Mouse (Mus musculus) bone marrow macrophage, adult 2 months (primary cell): Measurements from ENCODE around the gene Mtmr3.

Experiments
- CTCF ChIP-seq: IDR thresholded peaks from 2 replicates; pipeline ENCODE4 v1.5.1; 2012; ENCODE audit warnings: low read depth, mild to moderate bottlenecking, low read length, moderate library complexity
- POLR2A ChIP-seq: IDR thresholded peaks from 2 replicates; pipeline ENCODE4 v1.6.1; 2012; ENCODE audit warnings: mild to moderate bottlenecking, low read depth, low read length, borderline replicate concordance

DNA sequence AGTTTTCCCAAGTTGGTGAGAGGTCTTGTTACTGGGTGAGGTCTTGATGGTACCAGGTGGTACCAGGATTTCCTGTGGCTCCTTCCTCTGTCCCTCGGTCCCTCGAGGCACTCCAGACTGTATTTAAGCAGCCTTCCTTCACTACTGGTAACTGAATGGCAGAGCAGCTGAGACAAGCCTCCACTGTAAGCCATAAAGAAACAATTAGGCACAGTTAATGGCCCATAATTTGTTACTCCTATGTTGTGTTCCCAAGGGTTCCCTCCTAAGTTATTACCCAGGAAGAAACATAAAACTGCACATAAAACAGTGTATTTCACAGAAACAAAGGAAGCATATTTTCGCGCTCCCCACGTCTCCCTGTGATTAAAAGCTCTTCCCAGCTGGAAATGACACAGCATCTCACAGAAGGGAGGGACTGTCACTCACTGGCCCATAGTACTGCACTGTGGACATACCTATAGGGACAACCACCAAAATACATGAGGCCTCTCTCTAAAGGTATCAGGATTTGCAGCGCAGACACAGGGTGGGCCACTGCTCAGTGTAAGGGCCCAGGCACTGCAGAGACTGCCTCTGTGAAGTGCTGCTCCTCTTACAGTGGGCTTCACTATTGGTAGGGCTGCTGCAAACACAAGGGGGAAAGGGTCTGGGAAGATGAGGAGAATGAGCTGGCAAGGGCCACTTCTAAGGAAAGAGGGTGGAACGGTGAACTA is 122.0 kb downstream of the Mtmr3 start:
- no peak for TF ChIP-seq CTCF
- TF ChIP-seq POLR2A, result no peak
